ENCODE assay signal across 19 mouse cellular contexts in the genomic region with DNA sequence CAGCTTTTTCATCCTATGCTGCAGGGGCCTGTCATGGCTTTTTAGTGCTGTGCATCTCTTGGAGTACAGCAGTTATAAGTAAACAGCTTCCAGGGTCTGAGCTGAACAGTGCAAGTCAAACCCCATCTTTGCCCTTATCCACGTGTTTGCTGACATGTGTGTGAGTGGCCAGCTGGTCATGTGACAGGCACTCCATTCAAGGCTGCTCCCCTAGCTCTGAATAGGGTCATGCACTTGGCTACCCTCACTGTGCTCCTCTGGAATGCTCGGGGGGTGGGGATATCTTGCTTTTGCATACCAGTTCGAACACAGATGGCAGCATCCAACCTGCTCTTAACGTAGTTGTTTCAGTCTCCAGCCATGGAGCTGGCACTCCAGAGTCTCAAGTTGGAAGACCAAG. TPM values are rescaled to one million over a fixed set of nuclear protein-coding genes. Genes with fewer than 3 reads are reported as not detected.
A peak's percentile ranks its signal among the peaks of the same experiment; 100 is the strongest.
DNase-seq lines count a peak whose midpoint lies in the region; ATAC-seq and TF ChIP-seq lines count a peak whose summit lies in the region.
"Had no signal": no experiment of that assay in that cellular context is flagged by ENCODE, and none has a peak within 500 bp of the region (broad histone marks: within the 10 kb centered on the region; RNA-seq: fewer than 3 reads in every experiment).

No protein-coding gene starts in this region.

- WGBS in heart, postnatal 0 days: 16% methylated on average over 4 of the region's 4 CpGs
- 34% methylated on average over 4 of the region's 4 CpGs for WGBS in heart, embryonic 10.5 days
- 55% methylated on average over 4 of the region's 4 CpGs for WGBS in cerebellum, adult 2 months

- DNase-seq in heart, postnatal 0 days (ENCODE audit: low spot score): no peak
- DNase-seq in heart, embryonic 10.5 days (ENCODE audit: low spot score): no peak
- DNase-seq in kidney, postnatal 14 days: peak; percentile 24
- DNase-seq in kidney, adult 11 months: no peak
- DNase-seq in retina, postnatal 1 day: peak; percentile 45
- DNase-seq in retina, embryonic 14.5 days (ENCODE audit: low spot score): no peak
- no peak for DNase-seq in cerebellum, adult 2 months
- DNase-seq: adrenal gland, adult 2 months; cerebellum, adult 9-10 months; gastrocnemius, postnatal 14 days; heart, adult 18-20 months; heart, postnatal 14 days; liver, postnatal 0 days; right cerebral cortex, adult 18-20 months had no signal

- H3K4me1 ChIP-seq in heart, postnatal 0 days (ENCODE audit: control insufficient read depth, insufficient read depth): peaks cover 15% of the 10 kb centered on the region
- H3K4me1 ChIP-seq in heart, embryonic 10.5 days: peaks cover 39% of the 10 kb centered on the region
- no peaks in the 10 kb centered on the region for H3K4me1 ChIP-seq in cerebellum, adult 2 months (ENCODE audit: control insufficient read depth, insufficient read depth, low read length)

- no peak for TF ChIP-seq CTCF in heart, postnatal 0 days (IDR thresholded peaks at IDR 0.05; ENCODE audit: low read depth)
- TF ChIP-seq CTCF in cerebellum, adult 2 months (IDR thresholded peaks at IDR 0.05; ENCODE audit: borderline replicate concordance, insufficient read depth, low read depth, low read length): no peak

- H3K4me2 ChIP-seq in heart, postnatal 0 days (ENCODE audit: low read depth, low read length): no peak overlapping the region
- H3K4me2 ChIP-seq: forebrain, embryonic 13.5 days; hindbrain, embryonic 14.5 days; midbrain, embryonic 11.5 days had no signal

- no peak overlapping the region for H3K4me3 ChIP-seq in heart, postnatal 0 days (ENCODE audit: low read depth, low read length)
- no peak overlapping the region for H3K4me3 ChIP-seq in heart, embryonic 10.5 days
- no peak overlapping the region for H3K4me3 ChIP-seq in cerebellum, adult 2 months (replicated peaks; ENCODE audit: insufficient read depth, low read depth, low read length)
- H3K4me3 ChIP-seq: forebrain, embryonic 13.5 days had no signal

- TF ChIP-seq EP300 in heart, postnatal 0 days (IDR thresholded peaks at IDR 0.05; ENCODE audit: low read depth): no peak

- no peaks in the 10 kb centered on the region for H3K9me3 ChIP-seq in heart, postnatal 0 days (replicated peaks; ENCODE audit: control insufficient read depth, low read length)
- H3K9me3 ChIP-seq in heart, embryonic 10.5 days: no peaks in the 10 kb centered on the region
- H3K9me3 ChIP-seq: forebrain, embryonic 13.5 days had no signal

- no peaks in the 10 kb centered on the region for H3K36me3 ChIP-seq in heart, postnatal 0 days (replicated peaks; ENCODE audit: control insufficient read depth, insufficient read depth, low read length)
- H3K36me3 ChIP-seq in heart, embryonic 10.5 days: no peaks in the 10 kb centered on the region

- peak; percentile 54 for ATAC-seq in heart, postnatal 0 days (ENCODE audit: insufficient read depth, low read depth)
- ATAC-seq: forebrain, embryonic 13.5 days; liver, postnatal 0 days had no signal

- no peak overlapping the region for H3K27ac ChIP-seq in heart, postnatal 0 days (ENCODE audit: low read depth)
- H3K27ac ChIP-seq in heart, embryonic 10.5 days: no peak overlapping the region
- no peak overlapping the region for H3K27ac ChIP-seq in cerebellum, adult 2 months (ENCODE audit: insufficient read depth, low read length)
- H3K27ac ChIP-seq: forebrain, embryonic 13.5 days; hindbrain, embryonic 14.5 days; kidney, postnatal 0 days; stomach, postnatal 0 days had no signal

- TF ChIP-seq POLR2A in cerebellum, adult 2 months (IDR thresholded peaks at IDR 0.05; ENCODE audit: borderline replicate concordance, insufficient read depth, low read length): no peak

- no peak overlapping the region for H3K9ac ChIP-seq in heart, postnatal 0 days (replicated peaks; ENCODE audit: low read depth, low read length)
- H3K9ac ChIP-seq: forebrain, embryonic 13.5 days; hindbrain, embryonic 14.5 days; liver, postnatal 0 days had no signal

- no peaks in the 10 kb centered on the region for H3K27me3 ChIP-seq in heart, postnatal 0 days (ENCODE audit: control insufficient read depth, insufficient read depth, low read length)
- peaks cover 8% of the 10 kb centered on the region; the same call in 1 of the 2 replicates for H3K27me3 ChIP-seq in heart, embryonic 10.5 days (ENCODE audit: insufficient read depth, poor library complexity, severe bottlenecking)
- H3K27me3 ChIP-seq in cerebellum, adult 2 months (ENCODE audit: control insufficient read depth, insufficient read depth, low read length): no peaks in the 10 kb centered on the region
- H3K27me3 ChIP-seq: forebrain, embryonic 13.5 days had no signal

RNA-seq across cellular contexts. Expression of a gene that starts 19.7 kb away (rescaled TPM):
- 25.9 and 30.3 TPM in 2 replicates for total RNA-seq in heart, postnatal 0 days (2014; rRNA removed; ENCODE audit: low replicate concordance)
- 13.6 and 14.9 TPM in 2 replicates for polyA plus RNA-seq in heart, postnatal 0 days (2015; fragmentation: Nextera tagmentation; extraction: Ambion mirVana)
- 21.7 and 27.0 TPM in 2 replicates for polyA plus RNA-seq in heart, embryonic 10.5 days (2016; fragmentation: Nextera tagmentation; extraction: Ambion mirVana)
- polyA plus RNA-seq in cerebellum, adult 2 months (2012; rRNA removed): 13.6 and 13.9 TPM in 2 replicates

Comparison
In these comparisons a context has a peak if more than half of its experiments do, and no peak if none do; other contexts are left out.
1. DNase-seq: peak in kidney, postnatal 14 days (single experiment) and retina, postnatal 1 day (single experiment); none in heart, postnatal 0 days (single experiment), heart, embryonic 10.5 days (single experiment), kidney, adult 11 months (single experiment), retina, embryonic 14.5 days (single experiment) and cerebellum, adult 2 months (0 of 2).